Mouse (Mus musculus) liver, embryonic 16.5 days (tissue): ENCODE measurements around the gene Cmip. TPM values are rescaled to one million over a fixed set of nuclear protein-coding genes. Genes with fewer than 3 reads are reported as not detected.
A peak's percentile ranks its signal among the peaks of the same experiment; 100 is the strongest.

Experiments
- ATAC-seq: fragments of 200-750 bp; cut with Nextera tagmentation; 2 replicates; pipeline ENCODE4 v1.8.0; 2017; ENCODE audit warnings: low read depth, mild to moderate bottlenecking, moderate number of reproducible peaks, moderate library complexity
- H3K27ac ChIP-seq: fragments of 300-500 bp; sonication (generic); 2 replicates; pipeline ENCODE4 v1.5.1; 2014; ENCODE audit warnings: mild to moderate bottlenecking, low read length
- H3K27me3 ChIP-seq: fragments of 300-500 bp; sonication (generic); 2 replicates; pipeline ENCODE4 v1.6.1; 2014; ENCODE audit warnings: low read depth, low read length, mixed read lengths; ENCODE audit not compliant: control insufficient read depth, insufficient read depth
- H3K36me3 ChIP-seq: fragments of 300-500 bp; sonication (generic); 2 replicates; pipeline ENCODE4 v1.6.1; 2014; ENCODE audit warnings: mild to moderate bottlenecking; ENCODE audit not compliant: control insufficient read depth, insufficient read depth
- H3K4me1 ChIP-seq: fragments of 300-500 bp; sonication (generic); 2 replicates; pipeline ENCODE4 v1.6.1; 2014; ENCODE audit warnings: low read depth, low read length, mixed read lengths; ENCODE audit not compliant: control insufficient read depth
- H3K4me2 ChIP-seq: fragments of 300-500 bp; sonication (generic); 2 replicates; pipeline ENCODE4 v1.6.1; 2014; ENCODE audit warnings: low read depth, low read length, mixed read lengths
- H3K4me3 ChIP-seq: fragments of 300-500 bp; sonication (generic); 2 replicates; pipeline ENCODE4 v1.5.1; 2014; ENCODE audit warnings: low read depth, mild to moderate bottlenecking, low read length
- H3K9ac ChIP-seq: fragments of 300-500 bp; sonication (generic); 2 replicates; pipeline ENCODE4 v1.6.1; 2014; ENCODE audit warnings: low read depth, low read length
- H3K9me3 ChIP-seq: fragments of 300-500 bp; sonication (generic); replicated peaks from 2 replicates; pipeline ENCODE4 v1.6.1; 2016; ENCODE audit warnings: low read length; ENCODE audit not compliant: control insufficient read depth
- WGBS: fragments of 180-500 bp; shearing (Covaris S2); extraction: QIAGEN DNeasy Blood & Tissue Kit; methylation state at CpG from one replicate; pipeline ENCODE4 v1.1.7; 2014; ENCODE audit not compliant: insufficient replicate concordance; 5-methylcytosine and 5-hydroxymethylcytosine counted together
- polyA plus RNA-seq: library from polyadenylated mRNA; unstranded; fragments of >200 nt; fragmentation: Nextera tagmentation; extraction: Ambion mirVana; gene quantifications from 2 replicates; pipeline ENCODE4 v1.2.1, GENCODE M21; 2015

Gene Cmip
- polyA plus RNA-seq: 8.4 and 9.1 TPM in 2 replicates

GRCm38 (mm10) chr8:117257029-117257820 is at the start of gene Cmip:
TSS of gene Cmip (plus strand) at chr8:117257064.
- Histone ChIP-seq H3K27ac (peak within 1 kb of the TSS; percentile 83), H3K9ac (peak within 1 kb of the TSS; percentile 96), H3K4me3 (peak within 1 kb of the TSS; percentile 93), H3K36me3 (no peaks in the 10 kb centered on the region), H3K9me3 (peaks cover 2% of the 10 kb centered on the region; the same call in 1 of the 2 replicates), H3K27me3 (no peaks in the 10 kb centered on the region), H3K4me1 (peaks cover 45% of the 10 kb centered on the region), H3K4me2 (peak within 1 kb of the TSS; percentile 86)
- peak; percentile 14 for ATAC-seq
- under 1% methylated on average over 54 of the region's 65 CpGs for WGBS

GRCm38 (mm10) chr8:117209150-117209549 is 47.7 kb upstream of the Cmip start:
- no peak overlapping the region for H3K4me3 ChIP-seq
- ATAC-seq: no peak
- no peak overlapping the region for H3K9ac ChIP-seq
- no peaks in the 10 kb centered on the region for H3K9me3 ChIP-seq
- H3K4me2 ChIP-seq: no peak overlapping the region
- 46% methylated on average over 12 of the region's 12 CpGs for WGBS
- no peaks in the 10 kb centered on the region for H3K4me1 ChIP-seq
- no peak overlapping the region for H3K27ac ChIP-seq
- H3K36me3 ChIP-seq: peaks cover 1% of the 10 kb centered on the region; the same call in 1 of the 2 replicates
- no peaks in the 10 kb centered on the region for H3K27me3 ChIP-seq

- H3K9me3 ChIP-seq: no peaks in the 10 kb centered on the region
- H3K4me2 ChIP-seq: no peak overlapping the region
- H3K27ac ChIP-seq: no peak overlapping the region
- no peaks in the 10 kb centered on the region for H3K4me1 ChIP-seq
- H3K9ac ChIP-seq: no peak overlapping the region
- H3K36me3 ChIP-seq: no peaks in the 10 kb centered on the region
- 84% methylated on average over 11 of the region's 11 CpGs for WGBS
- ATAC-seq: no peak
- no peak overlapping the region for H3K4me3 ChIP-seq
- H3K27me3 ChIP-seq: no peaks in the 10 kb centered on the region
Measured at GRCm38 (mm10) chr8:117212100-117212499, 44.8 kb upstream of the Cmip start.

- Histone ChIP-seq H3K4me2 (no peak overlapping the region), H3K4me3 (no peak overlapping the region), H3K36me3 (no peaks in the 10 kb centered on the region), H3K4me1 (no peaks in the 10 kb centered on the region), H3K9ac (no peak overlapping the region), H3K27ac (no peak overlapping the region), H3K27me3 (no peaks in the 10 kb centered on the region), H3K9me3 (no peaks in the 10 kb centered on the region)
- 65% methylated on average over 2 of the region's 2 CpGs for WGBS
- no peak for ATAC-seq
Measured at GRCm38 (mm10) chr8:117217724-117218123, 39.1 kb upstream of the Cmip start.

- Histone ChIP-seq H3K4me3 (no peak overlapping the region), H3K9me3 (no peaks in the 10 kb centered on the region), H3K27ac (no peak overlapping the region), H3K4me1 (peaks cover 5% of the 10 kb centered on the region), H3K36me3 (no peaks in the 10 kb centered on the region), H3K27me3 (no peaks in the 10 kb centered on the region), H3K4me2 (no peak overlapping the region), H3K9ac (no peak overlapping the region)
- WGBS: 72% methylated on average over 6 of the region's 6 CpGs
- no peak for ATAC-seq
Measured at GRCm38 (mm10) chr8:117222396-117222795, 34.5 kb upstream of the Cmip start.

- Histone ChIP-seq H3K27me3 (no peaks in the 10 kb centered on the region), H3K9ac (peak overlapping the region; percentile 65), H3K4me3 (peak overlapping the region; percentile 56), H3K36me3 (no peaks in the 10 kb centered on the region), H3K9me3 (no peaks in the 10 kb centered on the region), H3K4me1 (peaks cover 5% of the 10 kb centered on the region), H3K27ac (0 out of 2 replicates have a peak overlapping the region, but pooled peaks have one; percentile 45), H3K4me2 (peak overlapping the region; percentile 71)
- WGBS: 7% methylated on average over 9 of the region's 9 CpGs
- ATAC-seq: peak; percentile 88
Measured at GRCm38 (mm10) chr8:117224630-117225029, 32.2 kb upstream of the Cmip start.

- H3K4me3 ChIP-seq: no peak overlapping the region
- H3K27ac ChIP-seq: no peak overlapping the region
- no peaks in the 10 kb centered on the region for H3K36me3 ChIP-seq
- H3K4me2 ChIP-seq: no peak overlapping the region
- no peak for ATAC-seq
- WGBS: 76% methylated on average over 12 of the region's 12 CpGs
- H3K9me3 ChIP-seq: no peaks in the 10 kb centered on the region
- H3K4me1 ChIP-seq: peaks cover 5% of the 10 kb centered on the region
- no peak overlapping the region for H3K9ac ChIP-seq
- H3K27me3 ChIP-seq: no peaks in the 10 kb centered on the region
Measured at GRCm38 (mm10) chr8:117226306-117226705, 30.6 kb upstream of the Cmip start.

- no peak for ATAC-seq
- WGBS: 67% methylated on average over 2 of the region's 2 CpGs
Measured at GRCm38 (mm10) chr8:117227339-117227738, 29.5 kb upstream of the Cmip start.

GRCm38 (mm10) chr8:117233199-117233598 is 23.7 kb upstream of the Cmip start:
- Histone ChIP-seq H3K27me3 (no peaks in the 10 kb centered on the region), H3K36me3 (no peaks in the 10 kb centered on the region), H3K4me3 (no peak overlapping the region), H3K27ac (no peak overlapping the region), H3K9ac (no peak overlapping the region), H3K4me1 (no peaks in the 10 kb centered on the region), H3K4me2 (no peak overlapping the region), H3K9me3 (no peaks in the 10 kb centered on the region; the same call in 1 of the 2 replicates)
- no peak for ATAC-seq
- WGBS: 66% methylated on average over 7 of the region's 7 CpGs

More at GRCm38 (mm10) chr8:117227339-117227738, 29.5 kb upstream of the Cmip start:
- no peaks in the 10 kb centered on the region for H3K27me3 ChIP-seq
- no peaks in the 10 kb centered on the region for H3K36me3 ChIP-seq
- no peaks in the 10 kb centered on the region for H3K9me3 ChIP-seq
- H3K27ac ChIP-seq: no peak overlapping the region
- H3K9ac ChIP-seq: no peak overlapping the region
- H3K4me2 ChIP-seq: no peak overlapping the region
- H3K4me3 ChIP-seq: no peak overlapping the region
- peaks cover 5% of the 10 kb centered on the region for H3K4me1 ChIP-seq
